Mouse (Mus musculus) CD4-positive, CD25-positive, alpha-beta regulatory T cell, adult 4 months (primary cell): Measurements from ENCODE around the gene Gm3594. TPM values are rescaled to one million over a fixed set of nuclear protein-coding genes. Genes with fewer than 3 reads are reported as not detected.
"Not testable (repeated sequence)": the region's sequence is repeated elsewhere in the genome, so short reads cannot be mapped to it uniquely, and the experiment has no call there.

Experiments used
- ATAC-seq: one replicate; pipeline ENCODE4 v1.8.0; 2017
- polyA plus RNA-seq, 2 experiments: library from polyadenylated mRNA; unstranded; fragments of 100-300 nt; shearing (Covaris generic); gene quantifications; one replicate each; pipeline ENCODE4 v1.2.1; 2017

Gm3594 gene
- polyA plus RNA-seq, result not detected

GRCm38 (mm10) chr14:6444511-6444910 lies at the start of gene Gm3594:
TSS of gene Gm3594 (minus strand) at chr14:6444611.
- not testable (repeated sequence) for ATAC-seq

GRCm38 (mm10) chr14:6486331-6486730 lies 41.9 kb upstream of the Gm3594 start:
- not testable (repeated sequence) for ATAC-seq

- not testable (repeated sequence) for ATAC-seq
These were observed 41.1 kb upstream of the Gm3594 start for GRCm38 (mm10) chr14:6485541-6485940.

- not testable (repeated sequence) for ATAC-seq
These were observed 37.7 kb upstream of the Gm3594 start for GRCm38 (mm10) chr14:6482126-6482525.

- ATAC-seq, result not testable (repeated sequence)
These were observed 27.4 kb upstream of the Gm3594 start for GRCm38 (mm10) chr14:6471856-6472255.

- not testable (repeated sequence) for ATAC-seq
These were observed 3.6 kb downstream of the Gm3594 start for GRCm38 (mm10) chr14:6440774-6441173.

- not testable (repeated sequence) for ATAC-seq
These were observed 4.2 kb downstream of the Gm3594 start for GRCm38 (mm10) chr14:6440206-6440605.

GRCm38 (mm10) chr14:6426766-6427165 lies 17.6 kb downstream of the Gm3594 start:
- ATAC-seq, result not testable (repeated sequence)

GRCm38 (mm10) chr14:6426353-6426752 lies 18.1 kb downstream of the Gm3594 start:
- not testable (repeated sequence) for ATAC-seq

GRCm38 (mm10) chr14:6412382-6412781 lies 32.0 kb downstream of the Gm3594 start, which contains the start of gene Gm3591:
TSS of gene Gm3591 (minus strand) at chr14:6412482.
- ATAC-seq, result not testable (repeated sequence)

- ATAC-seq, result not testable (repeated sequence)
These were observed 54.2 kb downstream of the Gm3594 start, which contains the start of gene Gm16440 for GRCm38 (mm10) chr14:6390219-6390618. TSS of gene Gm16440 (minus strand) at chr14:6390319.

Other genes with a start within 250 kb of the Gm3594 start
- not detected for gene Gm21560, start 225.3 kb downstream of the Gm3594 start, polyA plus RNA-seq
- 1 to 10 TPM; 5.1 to 6.0 TPM for gene Gm3411, start 157.4 kb downstream of the Gm3594 start, polyA plus RNA-seq
- not detected for gene Gm21103, start 139.8 kb downstream of the Gm3594 start, polyA plus RNA-seq
- not detected for gene Gm3618, start 100.9 kb downstream of the Gm3594 start, polyA plus RNA-seq
- not detected for gene Gm16440, start 54.3 kb downstream of the Gm3594 start, polyA plus RNA-seq
- gene Gm3591, start 32.1 kb downstream of the Gm3594 start, polyA plus RNA-seq, result 1 to 10 TPM; 1.9 to 5.6 TPM
- not detected for gene Gm8356, start 92.7 kb upstream of the Gm3594 start, polyA plus RNA-seq
- 1 to 10 TPM in 1 of 2 experiments, not detected in 1; 1.7 TPM for gene Gm3629, start 146.0 kb upstream of the Gm3594 start, polyA plus RNA-seq
- not detected for gene Gm3460, start 177.8 kb upstream of the Gm3594 start, polyA plus RNA-seq
- not detected for gene Gm10251, start 239.6 kb upstream of the Gm3594 start, polyA plus RNA-seq